Mouse (Mus musculus): Measurements from ENCODE around the gene Slc10a2.
"Not testable (repeated sequence)": the region's sequence is repeated elsewhere in the genome, so short reads cannot be mapped to it uniquely, and the experiment has no call there.

Gene Slc10a2

GRCm38 (mm10) chr8:5105186-5105585 lies at the start of gene Slc10a2:
TSS of gene Slc10a2 (minus strand) at chr8:5105351.
- CTCF ChIA-PET, result interaction anchor here in 1 of 4 experiments (0.7 kb wide), 1 partner anchor 375 kb away, joined by 3 read pairs; no protein-coding TSS in a partner anchor

GRCm38 (mm10) chr8:5129322-5129829 lies 24.2 kb upstream of the Slc10a2 start:
- ChIA-PET CTCF (no interaction called here), POLR2A (no interaction called here)

More at GRCm38 (mm10) chr8:5105186-5105585, at the start of gene Slc10a2:
- POLR2A ChIA-PET, result no interaction called here

GRCm38 (mm10) chr8:5106855-5107254 lies 1.7 kb upstream of the Slc10a2 start:
- ChIA-PET CTCF (interaction anchor here in 1 of 4 experiments (0.9 to 1.5 kb wide), 2 partner anchors 238 to 306 kb away, joined by 3 to 10 read pairs; no protein-coding TSS in a partner anchor), POLR2A (no interaction called here)

GRCm38 (mm10) chr8:5095392-5095791 lies 9.8 kb downstream of the Slc10a2 start:
- ChIA-PET POLR2A (no interaction called here), CTCF (no interaction called here)

- POLR2A ChIA-PET, result interaction anchor here in 1 of 4 experiments (1.0 to 1.3 kb wide), 2 partner anchors 14 to 192 kb away, joined by 3 to 5 read pairs; no protein-coding TSS in a partner anchor
- CTCF ChIA-PET, result not testable (repeated sequence)
Measured at GRCm38 (mm10) chr8:5093991-5094390, 11.2 kb downstream of the Slc10a2 start.

GRCm38 (mm10) chr8:5073654-5074293 lies 31.4 kb downstream of the Slc10a2 start:
- ChIA-PET CTCF (no interaction called here), POLR2A (no interaction called here)

- ChIA-PET POLR2A (no interaction called here), CTCF (no interaction called here)
Measured at GRCm38 (mm10) chr8:5058888-5059287, 46.3 kb downstream of the Slc10a2 start.

GRCm38 (mm10) chr8:5044361-5044900 lies 60.7 kb downstream of the Slc10a2 start:
- CTCF ChIA-PET, POLR2A ChIA-PET: not testable (repeated sequence)

- POLR2A ChIA-PET, result no interaction called here
- CTCF ChIA-PET, result interaction anchor here in 1 of 4 experiments (0.6 kb wide), 1 partner anchor 635 kb away, joined by 3 read pairs; no protein-coding TSS in a partner anchor
Measured at GRCm38 (mm10) chr8:5038811-5039561, 66.2 kb downstream of the Slc10a2 start.
